Mouse (Mus musculus) bone marrow, adult 2 months (tissue): ENCODE results near the gene Tab1.

Experiments used
- CTCF ChIP-seq: fragments of 200-500 bp; IDR thresholded peaks from 2 replicates; pipeline ENCODE4 v1.5.1; 2011; ENCODE audit warnings: low read length, control low read depth; ENCODE audit not compliant: control insufficient read depth, insufficient read depth
- POLR2A ChIP-seq: fragments of 200-500 bp; IDR thresholded peaks from 2 replicates; pipeline ENCODE4 v1.6.1; 2011; ENCODE audit warnings: low read depth, mild to moderate bottlenecking, control low read depth, low read length, borderline replicate concordance; ENCODE audit not compliant: control insufficient read depth

DNA sequence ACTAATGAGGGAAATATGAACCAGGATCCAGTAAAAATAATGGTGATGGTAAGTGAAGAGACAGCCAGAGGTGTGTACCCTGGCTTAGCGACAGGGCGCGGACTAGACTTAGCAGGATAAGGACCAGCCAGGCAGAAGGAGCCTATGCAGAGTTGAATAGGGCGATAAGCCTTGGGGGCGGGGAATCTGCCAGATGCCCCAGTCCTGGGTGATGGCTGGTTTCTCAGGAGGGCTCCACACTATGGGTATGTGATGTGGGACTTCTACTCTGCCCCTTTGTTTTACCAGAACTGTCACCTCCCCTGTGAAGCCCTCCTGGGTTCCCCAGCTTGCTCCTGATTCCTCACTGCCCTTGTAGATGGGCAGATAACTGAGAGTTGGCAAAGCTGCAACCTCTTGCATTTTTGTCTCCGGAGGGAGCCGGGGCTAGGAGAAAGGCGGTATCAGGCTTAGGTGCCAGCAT is 34.9 kb upstream of the Tab1 start:
- TF ChIP-seq CTCF (no peak), POLR2A (peak; percentile 36; the same call in 1 of the 2 replicates)
